9 mouse cellular contexts compared by ENCODE assay signal in the genomic region with DNA sequence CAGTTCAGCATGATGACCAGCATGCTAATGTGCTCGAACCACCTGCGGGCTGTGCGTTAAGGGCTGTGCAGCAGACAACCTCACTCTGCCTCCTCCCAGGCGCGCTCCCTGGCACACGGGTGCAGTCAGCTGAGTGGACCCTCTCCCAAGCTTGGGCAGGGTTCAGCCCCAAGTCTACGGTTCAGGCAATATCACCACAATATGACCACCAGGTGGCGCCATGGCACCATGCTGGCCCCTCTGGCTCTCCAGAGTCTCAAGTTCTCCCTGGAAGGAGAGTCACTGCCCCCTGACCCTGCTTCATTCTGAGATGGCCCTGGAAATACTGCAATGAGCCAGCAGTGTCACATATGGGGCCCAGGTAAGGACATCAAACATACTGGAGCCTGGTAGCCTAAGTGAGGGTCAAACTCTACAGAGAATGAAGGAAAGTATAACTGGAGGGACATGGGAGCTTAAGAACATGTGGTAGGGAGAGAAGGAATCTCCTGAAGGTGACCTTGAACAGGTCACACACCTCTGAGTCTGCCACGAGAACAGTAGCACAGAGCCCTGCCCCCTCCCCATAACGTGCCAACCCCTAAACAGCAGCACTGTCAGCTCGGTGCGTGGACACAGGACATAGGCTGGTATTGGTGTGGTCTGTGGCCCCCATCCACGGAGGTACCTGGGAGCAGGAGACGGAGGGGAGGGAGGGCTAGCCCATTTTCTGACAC. TPM values are rescaled to one million over a fixed set of nuclear protein-coding genes. Genes with fewer than 3 reads are reported as not detected.
DNase-seq lines count a peak whose midpoint lies in the region; ATAC-seq and TF ChIP-seq lines count a peak whose summit lies in the region.
"Had no signal": no experiment of that assay in that cellular context is flagged by ENCODE, and none has a peak within 500 bp of the region (broad histone marks: within the 10 kb centered on the region; RNA-seq: fewer than 3 reads in every experiment).

No protein-coding gene starts in this region.

- no peak overlapping the region for H3K4me2 ChIP-seq in heart, embryonic 16.5 days (ENCODE audit: low read depth, low read length)
- no peak overlapping the region for H3K4me2 ChIP-seq in liver, embryonic 11.5 days
- no peak overlapping the region for H3K4me2 ChIP-seq in neural tube, embryonic 13.5 days
- H3K4me2 ChIP-seq: embryonic facial prominence, embryonic 12.5 days had no signal

- DNase-seq in CD4-positive helper T cell, adult 2 months (ENCODE audit: low read depth, low spot score) = peak; percentile 40
- peak; percentile 79 for DNase-seq in brain, adult 2 months (ENCODE audit: low read depth, low spot score)
- DNase-seq in kidney, postnatal 10 days = peak; percentile 90
- peak; percentile 70 for DNase-seq in liver, embryonic 11.5 days (ENCODE audit: low spot score)

- TF ChIP-seq CTCF in testis, adult 2 months (IDR thresholded peaks at IDR 0.05; ENCODE audit: control insufficient read depth, insufficient read depth, insufficient replicate concordance, low read depth, low read length) = peak; percentile 89

- no peaks in the 10 kb centered on the region for H3K4me1 ChIP-seq in heart, embryonic 16.5 days (ENCODE audit: control insufficient read depth, insufficient read depth, low read length)
- no peaks in the 10 kb centered on the region for H3K4me1 ChIP-seq in liver, embryonic 11.5 days (replicated peaks; ENCODE audit: control insufficient read depth, insufficient read depth, low read length)
- peaks cover 32% of the 10 kb centered on the region for H3K4me1 ChIP-seq in neural tube, embryonic 13.5 days (replicated peaks)
- no peaks in the 10 kb centered on the region for H3K4me1 ChIP-seq in testis, adult 2 months (ENCODE audit: control insufficient read depth, insufficient read depth, low read length)

- no peaks in the 10 kb centered on the region for H3K27me3 ChIP-seq in heart, embryonic 16.5 days (ENCODE audit: control insufficient read depth, insufficient read depth, low read length)
- no peaks in the 10 kb centered on the region; the same call in 1 of the 2 replicates for H3K27me3 ChIP-seq in liver, embryonic 11.5 days (replicated peaks; ENCODE audit: control insufficient read depth, insufficient read depth, low read length)
- H3K27me3 ChIP-seq in neural tube, embryonic 13.5 days = peaks cover 29% of the 10 kb centered on the region
- H3K27me3 ChIP-seq in testis, adult 2 months (ENCODE audit: control insufficient read depth, insufficient read depth, low read length) = no peaks in the 10 kb centered on the region
- H3K27me3 ChIP-seq: embryonic facial prominence, embryonic 12.5 days had no signal

- H3K27ac ChIP-seq in heart, embryonic 16.5 days (ENCODE audit: low read length) = no peak overlapping the region
- no peak overlapping the region for H3K27ac ChIP-seq in liver, embryonic 11.5 days (ENCODE audit: low read depth, low read length)
- H3K27ac ChIP-seq in neural tube, embryonic 13.5 days (replicated peaks) = peak overlapping the region; percentile 69
- no peak overlapping the region for H3K27ac ChIP-seq in testis, adult 2 months (ENCODE audit: control insufficient read depth, insufficient read depth, low read depth, low read length)
- H3K27ac ChIP-seq: embryonic facial prominence, embryonic 12.5 days had no signal

- H3K4me3 ChIP-seq in heart, embryonic 16.5 days (ENCODE audit: low read length) = no peak overlapping the region
- H3K4me3 ChIP-seq in liver, embryonic 11.5 days (ENCODE audit: low read depth, low read length) = no peak overlapping the region
- no peak overlapping the region for H3K4me3 ChIP-seq in neural tube, embryonic 13.5 days
- H3K4me3 ChIP-seq in testis, adult 2 months (ENCODE audit: control insufficient read depth, low read depth, low read length) = no peak overlapping the region
- H3K4me3 ChIP-seq: embryonic facial prominence, embryonic 12.5 days had no signal

- no peak for TF ChIP-seq POLR2A in testis, adult 2 months (IDR thresholded peaks at IDR 0.05; ENCODE audit: control insufficient read depth, low read depth, low read length)

- H3K36me3 ChIP-seq in heart, embryonic 16.5 days (ENCODE audit: control insufficient read depth, insufficient read depth) = peaks cover 2% of the 10 kb centered on the region; the same call in 1 of the 2 replicates
- no peaks in the 10 kb centered on the region for H3K36me3 ChIP-seq in liver, embryonic 11.5 days (ENCODE audit: control insufficient read depth, insufficient read depth, low read length)
- peaks cover 8% of the 10 kb centered on the region for H3K36me3 ChIP-seq in neural tube, embryonic 13.5 days
- H3K36me3 ChIP-seq in testis, adult 2 months (ENCODE audit: control insufficient read depth, insufficient read depth, low read length) = no peaks in the 10 kb centered on the region

- ATAC-seq in erythroblast, adult 5-6 weeks (replicated peaks; ENCODE audit: low FRiP score, poor library complexity, severe bottlenecking) = peak; percentile 79
- ATAC-seq in heart, embryonic 16.5 days (replicated peaks; ENCODE audit: extremely low read depth, insufficient read depth, low FRiP score) = peak; percentile 16; the same call in 1 of the 2 replicates
- no peak for ATAC-seq in liver, embryonic 11.5 days (replicated peaks; ENCODE audit: low FRiP score)
- ATAC-seq in neural tube, embryonic 13.5 days (ENCODE audit: low read depth) = peak; percentile 62

- H3K9ac ChIP-seq in heart, embryonic 16.5 days (ENCODE audit: low read length) = no peak overlapping the region
- no peak overlapping the region for H3K9ac ChIP-seq in liver, embryonic 11.5 days (ENCODE audit: low read depth, low read length)
- H3K9ac ChIP-seq in neural tube, embryonic 13.5 days = no peak overlapping the region
- H3K9ac ChIP-seq: embryonic facial prominence, embryonic 12.5 days had no signal

- H3K9me3 ChIP-seq in heart, embryonic 16.5 days (replicated peaks; ENCODE audit: control insufficient read depth, low read length) = no peaks in the 10 kb centered on the region
- no peaks in the 10 kb centered on the region for H3K9me3 ChIP-seq in liver, embryonic 11.5 days (ENCODE audit: control insufficient read depth, low read length)
- no peaks in the 10 kb centered on the region for H3K9me3 ChIP-seq in neural tube, embryonic 13.5 days
- H3K9me3 ChIP-seq: embryonic facial prominence, embryonic 12.5 days had no signal

- WGBS in heart, embryonic 16.5 days = 30% methylated on average over 14 of the region's 14 CpGs
- WGBS in liver, embryonic 11.5 days = 33% methylated on average over 14 of the region's 14 CpGs
- WGBS in neural tube, embryonic 13.5 days = 28% methylated on average over 14 of the region's 14 CpGs

RNA-seq across cellular contexts. Expression of gene Tpsg1, which starts 28.9 kb away (rescaled TPM):
- not detected in 2 replicates for total RNA-seq in erythroblast, adult 5-6 weeks (2015; ENCODE audit: low replicate concordance)
- not detected in 2 replicates for total RNA-seq in erythroblast, adult 5-6 weeks (2017; ENCODE audit: low replicate concordance)
- polyA plus RNA-seq in heart, embryonic 16.5 days (2015; fragmentation: Nextera tagmentation; extraction: Ambion mirVana) = 0.56 and 0.76 TPM in 2 replicates
- polyA plus RNA-seq in liver, embryonic 11.5 days (2014; fragmentation: Nextera tagmentation; extraction: Ambion mirVana) = 0.81 and 1.1 TPM in 2 replicates
- polyA plus RNA-seq in neural tube, embryonic 13.5 days (2015; fragmentation: Nextera tagmentation; extraction: Ambion mirVana) = 0.68 TPM in 1 of 2 replicates, not detected in the other
- polyA plus RNA-seq in testis, adult 2 months (2012; rRNA removed) = not detected in 2 replicates

RNA-seq across cellular contexts. Expression of gene Tpsb2, which starts 31.9 kb away (rescaled TPM):
- not detected in 2 replicates for total RNA-seq in erythroblast, adult 5-6 weeks (2015; ENCODE audit: low replicate concordance)
- not detected in 2 replicates for total RNA-seq in erythroblast, adult 5-6 weeks (2017; ENCODE audit: low replicate concordance)
- 11.0 and 11.7 TPM in 2 replicates for polyA plus RNA-seq in heart, embryonic 16.5 days (2015; fragmentation: Nextera tagmentation; extraction: Ambion mirVana)
- polyA plus RNA-seq in liver, embryonic 11.5 days (2014; fragmentation: Nextera tagmentation; extraction: Ambion mirVana) = 0.22 and 0.25 TPM in 2 replicates
- 0.45 TPM in 1 of 2 replicates, not detected in the other for polyA plus RNA-seq in neural tube, embryonic 13.5 days (2015; fragmentation: Nextera tagmentation; extraction: Ambion mirVana)
- 0.10 and 0.61 TPM in 2 replicates for polyA plus RNA-seq in testis, adult 2 months (2012; rRNA removed)
- polyA plus RNA-seq: embryonic facial prominence, embryonic 12.5 days had no signal

RNA-seq across cellular contexts. Expression of gene Cacna1h, which starts 35.6 kb away (rescaled TPM):
- 0.21 TPM in 1 of 2 replicates, not detected in the other for total RNA-seq in erythroblast, adult 5-6 weeks (2015; ENCODE audit: low replicate concordance)
- total RNA-seq in erythroblast, adult 5-6 weeks (2017; ENCODE audit: low replicate concordance) = under 0.01 and 0.43 TPM in 2 replicates
- 4.5 and 5.4 TPM in 2 replicates for polyA plus RNA-seq in heart, embryonic 16.5 days (2015; fragmentation: Nextera tagmentation; extraction: Ambion mirVana)
- polyA plus RNA-seq in liver, embryonic 11.5 days (2014; fragmentation: Nextera tagmentation; extraction: Ambion mirVana) = 2.6 and 3.2 TPM in 2 replicates
- polyA plus RNA-seq in neural tube, embryonic 13.5 days (2015; fragmentation: Nextera tagmentation; extraction: Ambion mirVana) = 12.0 and 12.6 TPM in 2 replicates
- 78.4 and 84.0 TPM in 2 replicates for polyA plus RNA-seq in testis, adult 2 months (2012; rRNA removed)

RNA-seq across cellular contexts. Expression of gene Tpsab1, which starts 52.6 kb away (rescaled TPM):
- not detected in 2 replicates for total RNA-seq in erythroblast, adult 5-6 weeks (2015; ENCODE audit: low replicate concordance)
- not detected in 2 replicates for total RNA-seq in erythroblast, adult 5-6 weeks (2017; ENCODE audit: low replicate concordance)
- 0.41 and 0.59 TPM in 2 replicates for polyA plus RNA-seq in heart, embryonic 16.5 days (2015; fragmentation: Nextera tagmentation; extraction: Ambion mirVana)
- not detected in 2 replicates for polyA plus RNA-seq in liver, embryonic 11.5 days (2014; fragmentation: Nextera tagmentation; extraction: Ambion mirVana)
- not detected in 2 replicates for polyA plus RNA-seq in neural tube, embryonic 13.5 days (2015; fragmentation: Nextera tagmentation; extraction: Ambion mirVana)
- polyA plus RNA-seq in testis, adult 2 months (2012; rRNA removed) = 0.20 and 0.26 TPM in 2 replicates
- polyA plus RNA-seq: embryonic facial prominence, embryonic 12.5 days had no signal

RNA-seq across cellular contexts. Expression of gene Tekt4, which starts 56.5 kb away (rescaled TPM):
- not detected in 2 replicates for total RNA-seq in erythroblast, adult 5-6 weeks (2015; ENCODE audit: low replicate concordance)
- not detected in 2 replicates for total RNA-seq in erythroblast, adult 5-6 weeks (2017; ENCODE audit: low replicate concordance)
- polyA plus RNA-seq in heart, embryonic 16.5 days (2015; fragmentation: Nextera tagmentation; extraction: Ambion mirVana) = 0.81 and 1.5 TPM in 2 replicates
- not detected in 2 replicates for polyA plus RNA-seq in liver, embryonic 11.5 days (2014; fragmentation: Nextera tagmentation; extraction: Ambion mirVana)
- 0.57 and 0.87 TPM in 2 replicates for polyA plus RNA-seq in neural tube, embryonic 13.5 days (2015; fragmentation: Nextera tagmentation; extraction: Ambion mirVana)
- 341 and 400 TPM in 2 replicates for polyA plus RNA-seq in testis, adult 2 months (2012; rRNA removed)

Comparison
In these comparisons a context has a peak if more than half of its experiments do, and no peak if none do; other contexts are left out.
1. DNase-seq: peak in every context shown above with its lines; median percentile 90 in kidney, postnatal 10 days; 79 in brain, adult 2 months; 70 in liver, embryonic 11.5 days; 40 in CD4-positive helper T cell, adult 2 months.